Mouse (Mus musculus) layer of hippocampus, adult 8-10 months (tissue): ENCODE data around the gene Frmpd3. TPM values are rescaled to one million over a fixed set of nuclear protein-coding genes. Genes with fewer than 3 reads are reported as not detected.
A peak's percentile ranks its signal among the peaks of the same experiment; 100 is the strongest.

Experiments used
- DNase-seq, 2 experiments: peaks; one replicate each; pipeline ENCODE4 v3.0.0; 2022; ENCODE audit warnings: low spot score in 2 of 2
- microRNA-seq, 2 experiments: library from miRNA; unstranded; fragments of <30 nt; microRNA quantifications; one replicate each; pipeline ENCODE4 v1.2.0; 2022
- total RNA-seq, 4 experiments: library from RNA; stranded (reverse); gene quantifications; 2 replicates each; pipeline ENCODE4 v1.2.4; 2022

Frmpd3 gene
- total RNA-seq, 4 experiments from 2014 or later = 26.4 to 36.7 (median 28.3) TPM

DNA sequence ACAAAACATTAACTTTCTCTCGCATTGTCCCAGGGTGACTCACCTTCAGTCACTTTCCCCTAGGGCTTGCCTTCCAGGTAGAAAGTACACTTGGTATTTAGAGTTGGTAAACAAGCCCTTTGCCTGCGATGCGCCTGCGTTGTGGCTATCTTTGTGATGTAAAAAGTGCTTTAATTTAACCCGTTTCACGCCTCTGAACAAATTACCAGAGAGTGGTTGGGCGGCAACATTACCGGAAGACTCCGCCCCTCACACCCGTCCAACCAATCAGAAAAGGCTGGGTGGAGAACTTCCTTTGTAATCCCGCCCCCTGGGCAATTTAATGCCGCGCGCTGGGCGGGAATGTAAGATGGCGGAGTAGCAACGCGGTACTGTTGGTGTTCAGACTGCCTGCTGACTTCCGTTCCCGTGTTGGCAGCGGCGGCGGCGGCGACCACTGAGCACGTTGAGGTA, 114.2 kb downstream of the Frmpd3 start, which contains the start of gene Prps1:
TSS of gene Prps1 (plus strand) at position 335 of the 453 bp plus-strand sequence.
- DNase-seq = peak; percentile 58 to 87

DNA sequence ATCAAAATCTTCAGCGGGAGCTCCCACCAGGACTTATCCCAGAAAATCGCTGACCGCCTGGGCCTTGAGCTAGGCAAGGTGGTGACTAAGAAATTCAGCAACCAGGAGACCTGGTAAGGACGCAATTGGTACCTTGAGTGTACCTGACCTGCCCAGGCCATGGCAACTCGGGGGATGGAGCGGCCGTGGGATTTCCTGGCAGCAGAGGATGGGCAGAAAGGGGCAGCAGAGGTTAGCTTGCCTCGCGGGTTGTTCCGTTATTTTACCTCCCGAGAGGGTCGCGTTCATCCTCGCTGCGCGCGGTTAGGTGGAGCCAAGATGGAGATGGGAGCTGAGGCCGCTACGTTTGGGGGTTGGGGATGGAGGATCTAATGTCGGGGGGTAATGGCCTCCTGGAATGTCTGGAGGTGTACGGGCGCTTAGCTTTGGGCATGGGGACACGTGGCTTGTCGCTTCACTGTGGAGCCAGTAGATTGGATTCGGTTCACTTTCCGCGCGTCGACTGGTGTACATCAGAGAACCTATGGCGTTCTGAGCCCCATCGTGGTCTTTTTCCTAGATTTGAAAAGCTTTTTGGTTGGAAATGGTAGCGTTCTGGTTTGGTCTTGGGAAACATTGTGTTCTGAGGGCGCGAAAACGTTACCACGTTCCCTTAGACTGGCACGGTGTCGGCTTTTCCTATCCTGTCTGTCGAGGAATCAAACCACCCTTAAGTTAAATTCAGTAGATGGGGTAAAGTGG, 114.9 kb downstream of the Frmpd3 start:
- no peak for DNase-seq

DNA sequence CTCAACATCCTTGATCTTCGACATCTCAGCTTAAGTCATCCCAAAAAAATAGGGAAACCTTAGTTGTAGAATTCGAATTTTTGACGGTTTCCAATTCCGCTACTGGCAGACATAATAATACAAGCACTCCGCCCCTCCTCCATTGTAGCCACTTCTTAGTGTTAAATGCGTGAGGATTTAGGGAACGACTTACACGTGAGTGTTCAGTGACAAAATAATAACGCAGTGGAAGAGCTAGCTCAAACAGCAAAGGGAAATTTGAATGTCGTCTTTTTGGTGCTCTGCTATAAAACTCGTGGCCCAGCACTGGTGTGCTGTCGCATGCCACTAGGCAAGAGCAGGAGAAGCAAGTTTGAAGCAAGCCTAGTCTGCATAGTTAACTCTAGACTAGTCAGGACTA, 115.4 kb downstream of the Frmpd3 start:
- no peak for DNase-seq

DNA sequence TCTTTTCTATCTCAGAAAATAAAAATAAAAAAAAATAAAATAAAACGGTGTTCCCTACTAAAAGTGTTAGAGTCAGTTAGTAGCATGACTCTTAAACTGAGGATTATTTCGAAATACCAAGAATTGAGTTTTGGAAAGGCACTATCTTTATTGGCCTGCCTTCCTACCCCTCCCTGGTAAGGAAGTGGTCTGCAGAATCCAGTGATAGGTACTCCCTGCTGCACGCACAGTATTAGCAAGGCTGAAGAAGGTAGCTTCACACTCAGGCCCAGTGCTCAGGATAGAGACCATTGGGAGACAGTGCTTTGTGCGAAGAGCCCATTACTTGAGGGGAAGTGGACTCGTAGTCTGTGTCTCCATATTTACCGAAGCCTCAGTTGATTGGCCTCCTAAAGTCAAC, 136.2 kb downstream of the Frmpd3 start:
- DNase-seq = no peak

DNA sequence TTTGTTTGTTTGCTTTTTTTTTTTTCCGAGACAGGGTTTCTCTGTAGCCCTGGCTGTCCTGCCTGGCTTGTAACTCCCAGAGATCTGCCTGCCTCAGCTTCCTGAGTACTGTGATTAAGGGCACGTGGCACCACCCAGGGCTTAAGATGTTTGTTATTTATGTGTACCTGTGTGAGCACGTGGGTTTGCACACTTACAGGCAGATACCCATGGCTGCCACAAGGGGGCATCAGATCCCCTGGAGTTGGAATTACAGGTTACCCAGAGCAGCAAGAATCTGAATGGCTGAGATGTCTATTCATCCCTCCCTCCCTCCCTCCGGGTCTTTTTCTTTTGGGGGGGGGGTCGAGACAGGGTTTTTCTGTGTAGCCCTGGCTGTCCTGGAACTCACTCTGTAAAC, 137.1 kb downstream of the Frmpd3 start:
- DNase-seq = peak; percentile 5 to 9

Small RNA genes within 50 kb of the gene (microRNA-seq; reads per million reads assigned to microRNA genes)
- gene Mir3475 = 158 to 177 reads per million in 2 experiments

Other genes with a start within 250 kb of the Frmpd3 start
- 10 to 100 TPM; 67.9 to 77.7 (median 73.4) TPM for gene Prps1, start 114.3 kb downstream of the Frmpd3 start, total RNA-seq